Mouse (Mus musculus): Measurements from ENCODE around the gene Tmem267. TPM values are rescaled to one million over a fixed set of nuclear protein-coding genes. Genes with fewer than 3 reads are reported as not detected.

Gene Tmem267
- total RNA-seq, 2 experiments from 2014 or later = 14.5 to 29.4 TPM

Other genes starting within 250 kb of the Tmem267 start
- 100 to 1,000 TPM in 1 of 2 experiments, 10 to 100 TPM in 1; 98.9 to 103 TPM for gene Paip1, start 59.4 kb upstream of the Tmem267 start, total RNA-seq (2021)
- 1 to 10 TPM; 4.3 to 7.0 TPM for gene 4833420G17Rik, start 25.3 kb upstream of the Tmem267 start, total RNA-seq (2021)
- under 1 TPM; 0.47 to 0.62 TPM for gene 3110070M22Rik, start 344 bp downstream of the Tmem267 start, total RNA-seq (2021)
- under 1 TPM; 0.48 to 0.71 TPM for gene Ccl28, start 135.8 kb downstream of the Tmem267 start, total RNA-seq (2021)
- gene Hmgcs1, start 202.3 kb downstream of the Tmem267 start, total RNA-seq (2021) = 10 to 100 TPM; 23.7 to 26.7 TPM